9 mouse cellular contexts compared by ENCODE assay signal in the genomic region with DNA sequence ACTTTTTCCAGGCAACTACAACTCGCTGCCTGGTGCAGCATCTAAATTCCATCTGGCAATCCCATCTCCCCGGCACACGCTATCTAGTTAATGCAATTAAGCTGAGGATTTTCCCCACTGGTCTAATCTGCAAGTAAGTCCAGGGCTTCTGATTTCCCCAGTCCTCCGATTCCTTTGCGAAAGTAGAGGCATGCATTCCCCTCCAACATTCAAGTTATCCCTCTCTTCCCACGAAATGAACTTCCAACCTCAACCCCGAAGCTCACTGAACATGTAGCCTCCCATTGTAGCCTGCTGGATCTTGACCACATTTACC. TPM values are rescaled to one million over a fixed set of nuclear protein-coding genes. Genes with fewer than 3 reads are reported as not detected.
A peak's percentile ranks its signal among the peaks of the same experiment; 100 is the strongest.
DNase-seq lines count a peak whose midpoint lies in the region; ATAC-seq lines count a peak whose summit lies in the region.
"Had no signal": no experiment of that assay in that cellular context is flagged by ENCODE, and none has a peak within 500 bp of the region (broad histone marks: within the 10 kb centered on the region; RNA-seq: fewer than 3 reads in every experiment).

No protein-coding gene starts in this region.

- WGBS in heart, embryonic 12.5 days = 2% methylated on average over 7 of the region's 7 CpGs
- 0% methylated on average over 7 of the region's 7 CpGs for WGBS in hindbrain, embryonic 11.5 days
- 0% methylated on average over 7 of the region's 7 CpGs for WGBS in midbrain, embryonic 12.5 days

- intact Hi-C loops in heart, postnatal 36 days (cut with DNase I) = no loop called here

- H3K27ac ChIP-seq in heart, embryonic 12.5 days (ENCODE audit: poor library complexity, severe bottlenecking) = no peak overlapping the region
- peak overlapping the region; percentile 83 for H3K27ac ChIP-seq in hindbrain, embryonic 11.5 days (ENCODE audit: low read depth, low read length)
- peak overlapping the region; percentile 89 for H3K27ac ChIP-seq in midbrain, embryonic 12.5 days (replicated peaks)
- H3K27ac ChIP-seq: macrophage had no signal

- H3K4me2 ChIP-seq in heart, embryonic 12.5 days = peak overlapping the region; percentile 87
- H3K4me2 ChIP-seq in hindbrain, embryonic 11.5 days (replicated peaks; ENCODE audit: low read depth, low read length) = peak overlapping the region; percentile 99
- peak overlapping the region; percentile 100 for H3K4me2 ChIP-seq in midbrain, embryonic 12.5 days (replicated peaks)

- H3K9ac ChIP-seq in heart, embryonic 12.5 days = no peak overlapping the region; the same call in 1 of the 2 replicates
- peak overlapping the region; percentile 82 for H3K9ac ChIP-seq in hindbrain, embryonic 11.5 days (ENCODE audit: low read depth, low read length)
- peak overlapping the region; percentile 75 for H3K9ac ChIP-seq in midbrain, embryonic 12.5 days (replicated peaks)

- peak overlapping the region; percentile 59 for H3K4me3 ChIP-seq in heart, embryonic 12.5 days
- H3K4me3 ChIP-seq in hindbrain, embryonic 11.5 days (ENCODE audit: low read depth, low read length) = peak overlapping the region; percentile 76
- peak overlapping the region; percentile 74 for H3K4me3 ChIP-seq in midbrain, embryonic 12.5 days

- H3K27me3 ChIP-seq in heart, embryonic 12.5 days (replicated peaks) = peaks cover 49% of the 10 kb centered on the region
- H3K27me3 ChIP-seq in hindbrain, embryonic 11.5 days (ENCODE audit: control insufficient read depth, insufficient read depth, low read length) = peaks cover 8% of the 10 kb centered on the region; the same call in 1 of the 2 replicates
- peaks cover 25% of the 10 kb centered on the region for H3K27me3 ChIP-seq in midbrain, embryonic 12.5 days

- H3K9me3 ChIP-seq in heart, embryonic 12.5 days (replicated peaks) = no peaks in the 10 kb centered on the region
- no peaks in the 10 kb centered on the region for H3K9me3 ChIP-seq in hindbrain, embryonic 11.5 days (ENCODE audit: control insufficient read depth, low read length)
- H3K9me3 ChIP-seq in midbrain, embryonic 12.5 days = no peaks in the 10 kb centered on the region

- no peak for ATAC-seq in heart, embryonic 12.5 days (ENCODE audit: insufficient number of reproducible peaks, low FRiP score)
- ATAC-seq in hindbrain, embryonic 11.5 days (ENCODE audit: low FRiP score) = no peak
- no peak for ATAC-seq in midbrain, embryonic 12.5 days (ENCODE audit: low FRiP score, low read depth)

- H3K4me1 ChIP-seq in heart, embryonic 12.5 days (replicated peaks) = peaks cover 29% of the 10 kb centered on the region
- H3K4me1 ChIP-seq in hindbrain, embryonic 11.5 days (replicated peaks; ENCODE audit: control insufficient read depth, insufficient read depth, low read length) = peaks cover 2% of the 10 kb centered on the region; the same call in 1 of the 2 replicates
- H3K4me1 ChIP-seq in midbrain, embryonic 12.5 days = peaks cover 28% of the 10 kb centered on the region

- H3K36me3 ChIP-seq in heart, embryonic 12.5 days = no peaks in the 10 kb centered on the region
- no peaks in the 10 kb centered on the region for H3K36me3 ChIP-seq in hindbrain, embryonic 11.5 days (ENCODE audit: control insufficient read depth, insufficient read depth, low read length)
- H3K36me3 ChIP-seq in midbrain, embryonic 12.5 days = no peaks in the 10 kb centered on the region

- no peak for DNase-seq in heart, postnatal 36 days
- peak; percentile 54 for DNase-seq in brain, adult 2 months (ENCODE audit: low read depth, low spot score)
- DNase-seq in hindbrain, embryonic 11.5 days (ENCODE audit: low spot score) = peak; percentile 61
- DNase-seq in testis, postnatal 10 days (ENCODE audit: low spot score) = no peak
- no peak for DNase-seq in left cerebral cortex, adult 8-10 months (ENCODE audit: low spot score in 2 of 2)
- no peak for DNase-seq in adrenal gland, adult 2 months

RNA-seq across cellular contexts. Expression of gene Elavl2, which starts 25.3 kb away (rescaled TPM):
- polyA plus RNA-seq in heart, embryonic 12.5 days (2016; fragmentation: Nextera tagmentation; extraction: Ambion mirVana) = 1.9 and 2.4 TPM in 2 replicates
- under 1 TPM; 0.11 to 0.56 TPM for total RNA-seq in heart, postnatal 36 days (2021)
- polyA plus RNA-seq in hindbrain, embryonic 11.5 days (2014; fragmentation: Nextera tagmentation; extraction: Ambion mirVana) = 103 and 112 TPM in 2 replicates
- 92.1 and 101 TPM in 2 replicates for polyA plus RNA-seq in midbrain, embryonic 12.5 days (2016; fragmentation: Nextera tagmentation; extraction: Ambion mirVana)
- total RNA-seq in left cerebral cortex, adult 8-10 months (2022) = 100 to 1,000 TPM in 3 of 4 experiments, 10 to 100 TPM in 1; 93.4 to 120 (median 115) TPM
- 1 to 10 TPM in 1 of 2 experiments, under 1 TPM in 1; 0.93 to 1.1 TPM for total RNA-seq in adrenal gland, adult 2 months (2021)
- polyA plus RNA-seq in adrenal gland, adult 2 months (2012; rRNA removed) = 0.11 TPM in 1 of 2 replicates, not detected in the other
- polyA plus RNA-seq: macrophage had no signal

Comparison
In these comparisons a context has a peak if more than half of its experiments do, and no peak if none do; other contexts are left out.
1. DNase-seq: peak in brain, adult 2 months (single experiment) and hindbrain, embryonic 11.5 days (single experiment); none in heart, postnatal 36 days (0 of 2), testis, postnatal 10 days (single experiment), left cerebral cortex, adult 8-10 months (0 of 2) and adrenal gland, adult 2 months (single experiment).
2. RNA of gene Elavl2, which starts 25.3 kb away (polyA plus RNA-seq): 103 to 112 TPM in hindbrain, embryonic 11.5 days and 92.1 to 101 TPM in midbrain, embryonic 12.5 days; 1.9 to 2.4 TPM in heart, embryonic 12.5 days and 0.11 TPM in adrenal gland, adult 2 months; every median in the first group is over 10 times any median in the second.
3. Peak in every context shown above with its lines, with median percentiles within 50 percentile points of each other: H3K4me2 ChIP-seq and H3K4me3 ChIP-seq.